Mouse (Mus musculus) heart, embryonic 16.5 days (tissue): ENCODE measurements around the gene Ccdc188. TPM values are rescaled to one million over a fixed set of nuclear protein-coding genes. Genes with fewer than 3 reads are reported as not detected.

Experiments
- ATAC-seq: fragments of 200-750 bp; cut with Nextera tagmentation; replicated peaks from 2 replicates; pipeline ENCODE4 v1.8.0; 2017; ENCODE audit warnings: moderate number of reproducible peaks; ENCODE audit not compliant: insufficient read depth, low FRiP score; ENCODE audit errors: extremely low read depth
- H3K27ac ChIP-seq: fragments of 300-500 bp; sonication (generic); 2 replicates; pipeline ENCODE4 v1.5.1; 2014; ENCODE audit warnings: mild to moderate bottlenecking, low read length, control low read depth, moderate library complexity
- H3K27me3 ChIP-seq: fragments of 300-500 bp; sonication (generic); 2 replicates; pipeline ENCODE4 v1.6.1; 2014; ENCODE audit warnings: low read length, mixed read lengths; ENCODE audit not compliant: control insufficient read depth, insufficient read depth
- H3K36me3 ChIP-seq: fragments of 300-500 bp; sonication (generic); 2 replicates; pipeline ENCODE4 v1.6.1; 2014; ENCODE audit not compliant: control insufficient read depth, insufficient read depth
- H3K4me1 ChIP-seq: fragments of 300-500 bp; sonication (generic); 2 replicates; pipeline ENCODE4 v1.6.1; 2014; ENCODE audit warnings: low read length, mixed read lengths; ENCODE audit not compliant: control insufficient read depth, insufficient read depth
- H3K4me2 ChIP-seq: fragments of 300-500 bp; sonication (generic); 2 replicates; pipeline ENCODE4 v1.6.1; 2014; ENCODE audit warnings: low read depth, mild to moderate bottlenecking, control low read depth, low read length
- H3K4me3 ChIP-seq: fragments of 300-500 bp; sonication (generic); 2 replicates; pipeline ENCODE4 v1.5.1; 2014; ENCODE audit warnings: mild to moderate bottlenecking, control low read depth, low read length
- H3K9ac ChIP-seq: fragments of 300-500 bp; sonication (generic); 2 replicates; pipeline ENCODE4 v1.6.1; 2014; ENCODE audit warnings: low read length, control low read depth
- H3K9me3 ChIP-seq: fragments of 300-500 bp; sonication (generic); replicated peaks from 2 replicates; pipeline ENCODE4 v1.6.1; 2016; ENCODE audit warnings: low read length; ENCODE audit not compliant: control insufficient read depth
- WGBS: fragments of 180-500 bp; shearing (Covaris S2); extraction: QIAGEN DNeasy Blood & Tissue Kit; methylation state at CpG from one replicate; pipeline ENCODE4 v1.1.7; 2014; 5-methylcytosine and 5-hydroxymethylcytosine counted together
- polyA plus RNA-seq: library from polyadenylated mRNA; unstranded; fragments of >200 nt; fragmentation: Nextera tagmentation; extraction: Ambion mirVana; gene quantifications from 2 replicates; pipeline ENCODE4 v1.2.1, GENCODE M21; 2015

The Ccdc188 gene
- polyA plus RNA-seq, 1 experiment from 2014 or later = not detected

GRCm38 (mm10) chr16:18250828-18251790 lies 33.4 kb downstream of the Ccdc188 start:
- H3K4me1 ChIP-seq = peaks cover 26% of the 10 kb centered on the region
- H3K27me3 ChIP-seq = no peaks in the 10 kb centered on the region
- H3K27ac ChIP-seq = no peak overlapping the region
- H3K4me2 ChIP-seq = peak overlapping the region; percentile 89
- no peak for ATAC-seq
- WGBS = 59% methylated on average over 10 of the region's 10 CpGs
- H3K9ac ChIP-seq = peak overlapping the region; percentile 39; the same call in 1 of the 2 replicates
- no peaks in the 10 kb centered on the region for H3K9me3 ChIP-seq
- peaks cover 46% of the 10 kb centered on the region for H3K36me3 ChIP-seq
- no peak overlapping the region for H3K4me3 ChIP-seq

- no peaks in the 10 kb centered on the region for H3K27me3 ChIP-seq
These were observed 35.1 kb downstream of the Ccdc188 start for GRCm38 (mm10) chr16:18252736-18253135.

GRCm38 (mm10) chr16:18253866-18254265 lies 36.2 kb downstream of the Ccdc188 start:
- Histone ChIP-seq H3K27me3 (no peaks in the 10 kb centered on the region), H3K9me3 (no peaks in the 10 kb centered on the region), H3K36me3 (peaks cover 64% of the 10 kb centered on the region), H3K4me2 (no peak overlapping the region), H3K4me1 (peaks cover 17% of the 10 kb centered on the region), H3K27ac (no peak overlapping the region), H3K9ac (no peak overlapping the region), H3K4me3 (no peak overlapping the region)
- ATAC-seq = no peak
- WGBS = 80% methylated on average over 1 of the region's 1 CpGs

More at GRCm38 (mm10) chr16:18252736-18253135, 35.1 kb downstream of the Ccdc188 start:
- peaks cover 17% of the 10 kb centered on the region for H3K4me1 ChIP-seq
- no peak overlapping the region for H3K4me3 ChIP-seq
- WGBS = 77% methylated on average over 6 of the region's 6 CpGs
- H3K9ac ChIP-seq = no peak overlapping the region
- H3K36me3 ChIP-seq = peaks cover 54% of the 10 kb centered on the region
- H3K27ac ChIP-seq = no peak overlapping the region
- H3K4me2 ChIP-seq = no peak overlapping the region
- no peak for ATAC-seq
- H3K9me3 ChIP-seq = no peaks in the 10 kb centered on the region

GRCm38 (mm10) chr16:18258221-18258620 lies 40.5 kb downstream of the Ccdc188 start, which contains the start of gene Gm49776:
Gene Gm49776, minus strand, starts transcription at chr16:18258321.
- Histone ChIP-seq H3K4me2 (no peak within 1 kb of the TSS), H3K27me3 (no peaks in the 10 kb centered on the region), H3K9ac (no peak within 1 kb of the TSS), H3K9me3 (no peaks in the 10 kb centered on the region), H3K27ac (no peak within 1 kb of the TSS), H3K36me3 (peaks cover 81% of the 10 kb centered on the region), H3K4me3 (no peak within 1 kb of the TSS), H3K4me1 (no peaks in the 10 kb centered on the region)
- 88% methylated on average over 2 of the region's 2 CpGs for WGBS
- ATAC-seq = no peak

GRCm38 (mm10) chr16:18265024-18265423 lies 47.3 kb downstream of the Ccdc188 start:
- no peak overlapping the region for H3K4me3 ChIP-seq
- no peaks in the 10 kb centered on the region for H3K4me1 ChIP-seq
- no peaks in the 10 kb centered on the region for H3K27me3 ChIP-seq
- H3K36me3 ChIP-seq = peaks cover 60% of the 10 kb centered on the region
- 81% methylated on average over 2 of the region's 2 CpGs for whole genome bisulfite sequencing
- H3K4me2 ChIP-seq = no peak overlapping the region
- ATAC-seq = no peak
- H3K27ac ChIP-seq = no peak overlapping the region
- H3K9ac ChIP-seq = no peak overlapping the region
- no peaks in the 10 kb centered on the region for H3K9me3 ChIP-seq

- WGBS = 94% methylated on average over 5 of the region's 5 CpGs
- no peak overlapping the region for H3K4me3 ChIP-seq
- no peak for ATAC-seq
These were observed 50.5 kb downstream of the Ccdc188 start for GRCm38 (mm10) chr16:18268182-18268581.

More at GRCm38 (mm10) chr16:18268182-18268581, 50.5 kb downstream of the Ccdc188 start:
- Histone ChIP-seq H3K27ac (no peak overlapping the region), H3K36me3 (peaks cover 58% of the 10 kb centered on the region), H3K4me2 (no peak overlapping the region), H3K9me3 (no peaks in the 10 kb centered on the region), H3K27me3 (no peaks in the 10 kb centered on the region), H3K4me1 (no peaks in the 10 kb centered on the region), H3K9ac (no peak overlapping the region)

Other genes starting within 250 kb of the Ccdc188 start
- gene Vpreb2, start 237.5 kb upstream of the Ccdc188 start, polyA plus RNA-seq = not detected in 2 replicates
- 67.4 and 67.8 TPM in 2 replicates for gene Dgcr6, start 165.0 kb upstream of the Ccdc188 start, polyA plus RNA-seq
- gene Prodh, start 127.7 kb upstream of the Ccdc188 start, polyA plus RNA-seq = 7.2 and 7.3 TPM in 2 replicates
- 0.16 and 0.85 TPM in 2 replicates for gene Rtn4r, start 90.2 kb upstream of the Ccdc188 start, polyA plus RNA-seq
- 16.3 and 22.7 TPM in 2 replicates for gene Zdhhc8, start 17.3 kb downstream of the Ccdc188 start, polyA plus RNA-seq
- gene Trmt2a, start 30.8 kb downstream of the Ccdc188 start, polyA plus RNA-seq = 65.9 and 69.9 TPM in 2 replicates
- gene Ranbp1, start 30.9 kb downstream of the Ccdc188 start, polyA plus RNA-seq = 295 and 343 TPM in 2 replicates
- 3.2 TPM in 1 of 2 replicates, not detected in the other for gene Gm49776, start 40.4 kb downstream of the Ccdc188 start, polyA plus RNA-seq
- 19.0 and 20.3 TPM in 2 replicates for gene Dgcr8, start 71.4 kb downstream of the Ccdc188 start, polyA plus RNA-seq
- gene Tango2, start 130.2 kb downstream of the Ccdc188 start, polyA plus RNA-seq = 72.9 and 74.6 TPM in 2 replicates
- gene Arvcf, start 130.3 kb downstream of the Ccdc188 start, polyA plus RNA-seq = 33.1 and 39.5 TPM in 2 replicates
- 38.4 and 39.6 TPM in 2 replicates for gene Txnrd2, start 208.5 kb downstream of the Ccdc188 start, polyA plus RNA-seq
- 128 and 142 TPM in 2 replicates for gene Comt, start 209.0 kb downstream of the Ccdc188 start, polyA plus RNA-seq